Mouse (Mus musculus) monocyte, adult 2 months (primary cell): ENCODE measurements around the gene Cib2.

Source experiments
- DNase-seq, 2 experiments: peaks; one replicate each; pipeline ENCODE4 v3.0.0; 2022; ENCODE audit warnings: low spot score in 2 of 2, low read depth in 1 of 2

Gene Cib2

DNA sequence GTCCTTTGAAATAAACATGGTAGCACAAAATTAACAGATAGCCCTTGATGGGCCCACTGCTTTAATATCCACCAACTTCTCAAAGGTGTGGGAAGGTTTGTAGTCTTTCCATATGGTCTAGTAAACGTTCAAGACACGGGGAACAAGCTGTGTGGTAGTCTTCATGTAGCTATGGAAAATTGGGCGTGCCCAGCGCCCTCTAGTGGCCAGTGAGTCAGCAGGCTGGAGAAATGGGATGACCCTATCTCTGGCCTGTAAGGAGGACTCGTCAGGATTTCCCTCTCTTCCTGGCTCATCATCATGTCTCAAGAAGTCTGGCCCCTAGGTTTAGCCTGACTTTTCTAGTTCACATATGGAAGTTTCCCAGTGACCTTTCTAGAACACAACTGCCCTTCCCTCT lies 12.5 kb downstream of the Cib2 start:
- DNase-seq: peak in 1 of 2 experiments; percentile 21

DNA sequence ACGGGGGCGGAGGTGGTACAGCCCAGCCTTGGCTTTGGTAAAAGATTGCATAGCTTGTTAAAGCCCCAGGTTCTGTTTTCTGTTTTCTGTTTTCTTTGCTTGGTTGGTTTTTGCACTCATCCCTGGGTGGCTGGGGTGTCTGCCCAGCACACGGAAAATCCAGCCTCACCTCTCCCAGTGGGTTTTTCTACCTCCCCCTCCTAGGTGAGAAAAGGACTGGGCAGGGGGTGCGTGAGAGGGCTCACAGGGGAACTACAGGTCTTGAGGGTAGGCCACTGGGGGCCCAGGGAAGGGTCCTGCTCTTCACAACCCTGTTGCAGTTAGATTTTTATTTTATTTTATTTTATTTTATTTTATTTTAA lies 15.1 kb downstream of the Cib2 start:
- no peak for DNase-seq

DNA sequence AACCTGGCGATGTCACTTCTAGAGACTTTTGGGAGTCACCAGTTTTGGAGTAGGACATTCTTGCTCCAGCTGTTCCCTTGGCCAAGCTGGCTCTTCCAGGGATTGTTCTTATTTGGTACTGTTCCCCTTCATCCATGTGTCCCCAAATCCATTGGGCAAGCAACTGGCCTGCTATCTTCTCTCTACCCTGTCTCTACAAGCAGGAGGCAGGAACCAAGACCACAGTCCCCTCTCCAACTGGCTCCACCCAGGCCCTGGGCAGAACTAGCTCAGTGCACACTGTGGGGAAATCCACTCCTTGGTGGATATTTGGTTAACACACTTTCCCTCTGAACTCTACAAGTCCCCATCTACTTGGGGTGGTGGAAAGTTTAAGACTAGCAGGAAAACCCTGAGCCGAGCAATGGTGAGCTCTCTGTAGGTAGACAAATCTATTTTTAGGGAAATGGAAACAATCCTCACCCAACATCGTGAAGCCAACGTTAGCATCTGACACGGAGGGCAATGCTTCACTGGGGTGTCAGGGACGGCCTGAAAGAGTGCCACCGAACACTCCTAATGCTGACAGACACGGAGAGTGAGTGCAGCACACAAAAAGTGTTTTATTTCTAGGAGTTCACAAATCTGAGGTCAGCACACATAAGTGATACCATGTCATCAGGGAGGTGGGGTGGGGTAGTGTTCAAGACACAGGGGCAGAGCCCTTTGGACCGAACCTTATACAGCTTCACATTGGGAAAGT lies 15.6 kb downstream of the Cib2 start:
- DNase-seq: no peak

DNA sequence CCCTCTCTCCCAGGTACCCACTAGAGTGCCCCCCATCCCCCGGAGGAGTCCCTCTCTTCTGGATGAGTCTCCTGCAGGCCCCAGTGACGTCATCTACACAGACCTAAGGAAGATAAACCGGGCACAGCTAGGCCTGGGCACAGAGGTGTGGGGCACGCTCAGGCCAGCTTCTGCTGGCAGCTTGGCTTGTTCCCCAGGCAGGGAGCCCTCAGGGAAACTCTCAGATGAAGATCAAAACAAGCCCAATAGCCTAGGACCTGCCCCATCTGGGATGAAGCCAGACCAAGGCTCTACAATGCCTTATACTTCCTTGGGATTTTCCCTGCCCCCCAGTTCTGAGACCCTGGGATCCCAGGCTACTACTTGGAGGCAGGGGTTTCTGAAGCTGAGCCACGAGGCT lies 19.2 kb downstream of the Cib2 start:
- DNase-seq: no peak

DNA sequence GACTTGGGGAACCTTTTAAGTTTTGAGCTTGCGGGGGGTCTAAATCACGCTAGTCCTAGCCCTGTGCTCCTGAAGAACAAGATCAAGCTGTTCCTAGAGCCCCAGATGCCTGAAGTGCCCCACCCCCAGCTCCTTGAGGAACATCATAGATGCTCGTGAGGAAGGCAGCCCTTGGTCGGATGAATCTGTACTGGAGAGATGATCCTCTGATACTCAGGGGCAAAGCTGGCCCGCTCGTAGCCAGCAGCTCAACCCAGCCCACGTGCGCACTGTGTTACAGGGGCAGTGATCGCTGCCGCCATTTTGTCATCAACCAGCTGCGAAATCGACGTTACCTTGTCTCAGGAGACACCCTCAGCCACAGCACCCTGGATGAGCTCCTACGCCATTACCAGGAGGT lies 21.3 kb downstream of the Cib2 start, which contains the start of gene Sh2d7:
Sh2d7 (plus strand) TSS at position 301 of the 400 bp plus-strand sequence.
- no peak for DNase-seq

DNA sequence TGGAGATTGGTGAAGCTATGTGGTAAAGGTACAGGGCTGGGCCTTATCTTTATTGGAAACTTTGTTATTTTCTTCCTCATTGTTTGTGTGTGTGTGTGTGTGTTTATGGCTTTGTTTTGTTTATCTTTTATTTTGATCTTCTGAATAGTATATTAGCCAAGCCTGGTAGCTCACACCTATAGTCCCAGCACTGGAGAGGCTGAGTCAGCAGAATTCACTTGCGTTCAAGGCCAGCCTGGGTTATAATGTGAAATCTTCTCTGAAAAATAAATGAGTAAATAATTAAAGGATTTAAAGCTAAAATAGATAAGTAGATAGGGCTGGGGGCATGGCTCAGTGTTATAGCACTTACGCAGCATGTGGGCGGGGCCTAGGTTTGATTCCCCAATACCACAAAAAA lies 21.8 kb downstream of the Cib2 start:
- DNase-seq: no peak

DNA sequence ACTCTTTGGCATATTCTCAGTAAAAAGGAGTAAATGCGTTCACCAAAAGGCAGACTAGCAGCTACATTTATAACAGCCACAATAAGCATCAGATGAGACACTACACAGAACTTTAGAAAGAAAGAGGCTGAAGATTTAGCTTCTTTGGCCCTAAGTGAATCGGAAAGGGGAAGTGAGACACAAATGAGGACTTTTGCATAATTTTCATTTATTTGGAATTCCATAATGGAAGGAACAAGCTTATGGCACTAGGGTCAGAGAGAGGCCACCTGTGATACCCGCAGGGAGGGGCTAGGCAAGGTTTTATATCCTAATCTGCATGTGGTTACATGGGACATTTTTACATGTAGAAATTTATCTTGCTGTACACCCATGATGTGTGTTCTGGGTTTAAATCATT lies 22.5 kb downstream of the Cib2 start:
- no peak for DNase-seq

DNA sequence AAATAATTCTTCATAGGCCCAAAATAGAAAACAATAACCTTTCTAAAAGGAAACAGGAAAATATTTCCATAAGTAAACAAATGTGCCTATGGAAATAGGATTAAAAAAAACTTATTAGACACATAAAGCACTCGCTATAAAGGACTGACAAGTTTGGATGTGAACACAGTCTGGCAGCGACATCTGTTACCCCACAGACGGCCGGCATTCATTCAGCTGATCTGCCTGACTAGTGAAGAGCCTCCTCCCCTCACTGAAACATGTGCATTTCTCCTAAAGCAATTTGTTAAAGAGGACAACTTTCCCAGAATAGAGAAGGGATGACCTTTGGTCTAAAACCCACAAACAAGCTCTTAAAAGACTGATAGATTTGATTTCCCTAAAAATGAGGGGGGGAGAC lies 23.0 kb downstream of the Cib2 start:
- DNase-seq: no peak

DNA sequence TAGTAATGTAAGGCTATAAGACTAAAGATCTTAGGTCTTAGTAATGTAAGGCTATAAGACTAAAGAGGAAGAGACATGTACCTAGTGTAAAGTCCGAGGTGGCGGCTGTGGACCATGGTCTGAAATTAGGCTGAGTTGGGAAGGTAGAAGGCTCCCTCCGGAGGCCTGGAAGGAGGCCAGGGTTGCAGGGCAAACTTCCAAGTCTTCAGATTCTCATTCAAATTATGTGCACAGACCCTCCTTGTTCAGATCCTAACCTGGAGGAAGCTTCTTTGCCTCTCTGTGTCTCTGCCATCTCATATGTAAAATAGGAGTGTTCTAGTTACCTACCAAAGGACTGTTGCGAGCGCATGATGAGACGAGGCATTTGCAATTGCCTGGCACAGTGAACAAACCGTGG lies 23.8 kb downstream of the Cib2 start:
- no peak for DNase-seq

DNA sequence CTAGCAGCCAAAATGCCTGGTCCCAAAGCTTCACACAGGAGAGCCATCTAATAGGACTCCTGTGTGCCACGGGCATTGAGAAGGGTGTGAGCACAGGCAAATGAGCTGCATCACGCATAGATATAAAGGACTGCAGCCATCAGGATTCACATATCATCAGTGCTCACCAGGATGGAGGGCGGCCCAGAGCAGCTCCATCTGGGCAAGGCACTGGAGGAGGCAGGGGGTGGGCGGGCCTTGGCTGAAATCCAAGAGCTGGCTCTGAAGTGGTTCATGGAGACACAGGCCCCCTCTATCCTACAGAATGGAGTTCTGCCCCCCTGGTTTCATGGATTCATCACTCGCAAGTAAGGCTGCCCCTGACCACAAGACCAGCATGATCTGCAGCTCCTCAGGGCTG lies 26.0 kb downstream of the Cib2 start:
- no peak for DNase-seq

DNA sequence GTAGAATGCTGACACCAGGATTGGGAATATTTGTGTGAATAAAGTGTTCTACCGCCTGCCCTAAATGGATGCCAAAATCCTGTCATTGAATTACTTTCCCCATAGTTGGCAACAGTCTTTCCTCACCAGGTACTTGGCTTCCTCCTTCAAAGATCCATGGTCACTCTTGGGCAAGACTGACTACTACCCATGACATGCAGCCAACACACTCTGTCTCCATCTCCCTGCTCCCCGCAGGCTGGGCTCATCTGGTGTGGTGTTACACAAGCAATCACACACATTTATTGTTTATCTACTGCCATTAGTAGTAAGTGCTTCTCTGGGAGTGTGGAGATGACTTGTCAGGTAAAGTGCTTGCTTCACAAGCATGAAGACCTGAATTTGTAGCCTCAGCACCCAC lies 27.1 kb downstream of the Cib2 start:
- no peak for DNase-seq

DNA sequence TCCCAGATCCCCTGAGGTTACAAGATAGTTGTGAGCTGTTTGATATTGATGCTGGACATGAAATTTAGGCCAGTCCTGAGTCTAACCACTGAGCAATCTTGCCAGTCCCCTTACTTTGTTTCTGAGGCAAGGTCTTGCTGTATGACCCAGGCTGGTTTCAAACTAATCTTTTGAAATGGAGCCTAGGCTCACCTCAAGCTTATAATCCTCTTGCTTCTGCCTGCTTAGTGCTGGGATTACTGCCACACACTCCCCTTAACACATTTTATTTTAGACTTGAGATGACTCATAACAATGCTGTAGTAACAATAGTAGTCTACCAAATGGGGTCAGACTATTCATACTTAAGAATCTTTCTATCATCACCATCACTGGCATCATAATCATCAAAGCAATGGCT lies 28.6 kb downstream of the Cib2 start:
- DNase-seq: no peak

DNA sequence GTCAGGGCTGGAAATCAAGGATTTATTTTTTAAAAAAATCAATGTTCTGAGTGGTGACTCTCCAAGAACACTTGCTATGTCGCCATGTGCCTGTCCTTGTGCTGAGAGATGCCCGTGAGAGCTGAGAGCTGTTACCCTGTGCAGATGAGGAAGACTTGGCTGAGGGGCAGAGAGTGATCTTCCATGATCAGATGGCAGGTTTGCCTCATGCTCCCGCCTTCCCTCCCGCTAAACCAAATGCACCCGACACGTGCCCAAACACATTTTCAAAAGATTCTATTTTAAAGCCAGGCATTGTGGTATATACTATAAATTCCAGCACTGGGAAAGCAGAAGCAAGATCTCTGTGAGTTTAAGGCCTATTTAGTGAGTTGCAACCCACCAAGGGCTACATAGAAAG lies 29.2 kb downstream of the Cib2 start:
- no peak for DNase-seq

DNA sequence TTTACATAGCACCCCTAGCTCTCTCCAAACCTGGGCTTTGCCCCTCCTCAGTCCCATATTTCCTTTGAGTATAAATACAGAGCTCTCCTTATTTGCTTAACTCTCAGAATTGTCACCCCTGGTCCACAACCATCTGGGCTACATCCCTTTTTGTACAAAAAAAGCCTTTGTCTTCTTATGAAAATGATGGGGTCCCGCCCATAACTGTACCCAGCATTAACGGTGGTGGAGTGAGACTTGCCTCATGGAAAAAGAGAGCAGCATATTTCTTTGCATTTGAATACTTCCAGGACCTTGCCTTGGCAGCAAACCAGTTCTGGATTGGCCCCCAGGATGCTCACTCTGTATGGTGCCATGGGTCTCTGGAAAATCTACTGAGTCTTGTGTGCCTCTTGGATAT lies 30.1 kb downstream of the Cib2 start:
- DNase-seq: no peak

DNA sequence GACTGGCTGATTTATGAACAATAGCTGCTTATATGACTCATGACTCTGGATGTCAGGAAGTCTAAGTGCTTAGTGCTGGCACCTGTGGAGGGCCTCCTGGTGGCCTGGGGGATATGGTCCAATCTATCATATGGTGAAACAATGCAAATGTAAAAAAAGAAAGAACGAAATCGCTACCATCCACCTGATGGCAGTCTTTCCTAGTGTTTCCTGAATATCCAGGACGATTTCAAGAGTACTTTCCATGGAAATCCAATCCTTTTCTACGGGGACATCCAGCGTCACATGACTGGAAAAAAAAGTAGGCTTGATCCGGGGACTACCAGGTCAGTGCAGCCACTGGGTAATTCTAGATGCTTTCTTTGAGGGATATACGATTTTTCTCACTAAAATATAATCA lies 32.3 kb downstream of the Cib2 start:
- DNase-seq: no peak

DNA sequence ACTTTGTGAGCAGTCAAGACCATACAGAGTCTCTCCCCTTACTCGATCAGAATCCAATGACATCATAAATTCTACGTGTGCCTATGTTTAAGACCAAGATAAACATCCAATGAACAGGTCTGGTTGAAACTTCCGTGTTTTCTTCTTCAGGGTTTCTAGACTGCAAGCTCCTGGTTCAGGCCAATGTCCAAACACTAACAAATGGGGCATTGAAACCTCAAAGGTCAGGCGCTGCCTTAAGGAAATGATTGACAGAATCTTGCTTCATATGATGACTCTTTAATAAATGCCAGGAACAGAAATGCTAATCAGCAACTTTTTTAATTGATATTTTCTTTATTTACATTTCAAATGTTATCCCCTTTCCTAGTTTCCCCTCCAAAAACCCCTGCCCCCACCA lies 39.7 kb downstream of the Cib2 start:
- DNase-seq: no peak

DNA sequence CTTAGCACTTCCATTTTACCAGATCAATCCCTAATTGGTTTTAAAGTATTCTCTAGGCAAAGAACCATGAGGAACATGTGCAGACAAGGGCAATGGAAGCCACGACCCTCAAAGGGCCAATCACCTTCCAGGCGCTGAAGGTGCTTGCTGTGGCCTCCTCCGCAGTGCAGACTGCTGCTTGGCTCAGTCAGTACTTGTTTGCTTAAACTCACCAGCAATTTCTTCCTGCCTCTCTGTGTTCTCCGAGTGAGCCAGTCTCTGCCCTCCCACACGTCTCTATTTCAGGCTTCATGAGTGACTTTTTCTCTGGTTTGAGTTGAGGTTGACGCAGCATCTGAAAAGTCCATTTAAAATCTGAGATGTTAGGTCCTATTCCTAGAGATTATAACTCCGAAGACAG lies 41.1 kb downstream of the Cib2 start:
- no peak for DNase-seq

DNA sequence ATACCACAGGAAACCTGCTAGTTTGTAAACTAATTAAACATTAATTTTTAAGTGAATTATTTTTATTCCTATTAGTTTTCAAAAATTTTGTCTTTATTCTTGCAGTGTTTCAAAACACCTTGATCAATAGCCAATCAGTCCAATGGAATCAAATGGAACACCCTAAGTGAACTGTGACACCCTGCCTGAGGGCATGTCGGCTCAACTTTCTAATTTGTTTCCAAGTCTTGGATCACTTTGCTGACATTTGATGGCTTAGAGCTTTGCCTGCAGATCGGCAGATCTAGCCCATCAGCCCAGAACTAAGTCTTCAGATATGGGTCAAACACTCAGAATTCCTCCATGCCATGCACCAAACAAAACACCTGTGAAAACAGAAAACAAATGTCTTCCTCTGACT lies 44.0 kb downstream of the Cib2 start:
- DNase-seq: no peak

DNA sequence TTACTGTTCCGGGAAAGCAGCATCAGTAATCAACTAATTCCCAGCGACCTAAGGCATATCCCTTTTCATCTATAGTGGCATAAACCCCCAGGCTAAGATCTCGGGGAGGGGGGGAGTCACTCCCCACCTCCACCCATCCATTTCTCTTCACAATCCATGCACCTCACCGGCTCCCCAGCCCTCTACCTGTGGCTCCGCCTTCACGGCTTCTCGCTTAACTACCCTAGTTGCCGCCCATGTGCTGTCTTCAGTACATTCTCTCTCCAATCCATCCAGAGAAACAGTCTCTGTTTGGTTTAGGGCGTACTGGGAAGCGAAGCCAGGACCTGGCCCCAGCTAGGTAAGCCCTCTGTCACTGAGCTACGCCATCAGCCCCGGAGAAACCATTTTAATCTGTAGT lies 57.1 kb downstream of the Cib2 start:
- DNase-seq: no peak

DNA sequence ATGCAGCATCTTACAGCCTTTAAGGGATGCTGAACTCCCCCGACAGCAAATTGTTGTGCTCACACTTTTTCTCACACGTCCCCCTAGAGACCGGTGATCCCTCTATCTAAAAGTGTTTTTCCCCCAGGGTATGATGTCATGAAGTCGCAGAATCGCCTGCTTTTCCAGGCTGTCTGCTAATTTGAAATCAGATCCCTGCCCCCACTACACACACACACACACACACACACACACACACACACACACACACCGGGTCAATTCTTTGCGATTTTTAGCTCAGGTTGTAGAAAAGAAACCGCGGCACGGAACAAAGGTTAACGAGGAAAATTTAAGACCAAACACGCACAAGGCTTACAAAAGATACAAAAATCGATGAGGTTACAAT lies 57.9 kb downstream of the Cib2 start:
- DNase-seq: no peak

DNA sequence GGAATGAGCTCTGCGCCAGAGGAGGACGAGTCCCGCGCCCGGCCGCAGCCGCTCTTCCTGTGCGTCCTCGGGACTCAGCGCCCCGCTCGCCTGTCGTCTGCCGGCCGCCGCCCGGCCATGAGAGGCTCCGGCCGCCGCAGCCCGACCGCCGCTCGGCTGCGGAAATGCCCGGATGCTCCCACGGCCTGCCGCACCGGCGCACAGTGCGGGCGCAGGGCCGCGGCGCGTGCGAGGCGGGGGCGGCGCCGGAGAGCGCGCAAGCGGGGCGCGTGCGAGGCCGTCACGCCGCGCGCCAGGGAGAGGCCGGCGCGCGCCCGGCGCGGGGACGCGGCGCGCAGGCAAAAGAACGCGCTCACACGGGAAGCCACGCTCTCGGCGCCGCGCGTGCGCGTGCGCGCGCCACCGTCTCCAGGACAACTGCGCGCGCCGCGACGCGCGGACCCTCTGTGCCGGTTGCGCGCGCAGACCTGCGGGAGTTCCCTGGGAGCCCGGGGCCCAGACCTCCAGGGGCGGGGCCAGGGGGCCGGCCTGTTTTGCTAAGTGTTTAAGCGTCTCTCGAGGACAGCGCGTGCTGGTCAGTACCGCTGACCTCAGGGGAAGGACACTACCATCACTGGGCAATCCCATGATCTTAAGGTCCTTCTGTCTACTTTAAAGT lies 58.4 kb downstream of the Cib2 start, which contains the start of gene Dmxl2:
Dmxl2 (minus strand) TSS at position 174 of the 658 bp plus-strand sequence.
- DNase-seq: peak; percentile 43 to 70

DNA sequence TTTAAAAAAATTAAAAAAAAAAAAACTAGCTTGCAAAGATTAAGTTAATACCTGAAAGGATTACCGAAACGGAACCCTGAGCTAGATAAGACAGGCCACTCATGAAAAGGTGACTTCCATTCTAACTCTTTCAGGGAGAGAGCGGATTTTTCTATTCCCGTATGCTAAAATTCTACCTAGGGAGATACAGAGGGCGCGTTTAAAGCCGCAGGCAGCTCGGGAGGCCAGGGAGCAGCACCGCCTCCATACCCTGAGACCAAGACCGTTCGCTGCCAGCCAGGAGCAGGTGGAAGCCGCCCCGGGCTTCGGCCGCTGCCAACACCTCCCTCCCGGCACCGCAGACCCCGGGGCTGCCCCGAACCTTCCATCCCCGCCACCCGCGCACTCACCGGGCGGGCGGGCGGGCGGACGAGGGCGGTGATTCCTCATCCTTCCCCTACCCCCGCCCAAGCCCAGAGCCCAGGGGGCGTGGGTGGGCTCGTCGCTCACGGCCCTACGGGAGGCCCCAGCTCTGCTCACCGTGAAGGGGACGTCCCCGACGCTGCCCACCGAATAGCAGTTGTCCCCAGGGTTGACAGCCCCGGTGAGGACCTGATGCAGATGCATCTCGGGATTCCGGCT lies 59.1 kb downstream of the Cib2 start:
- no peak for DNase-seq

DNA sequence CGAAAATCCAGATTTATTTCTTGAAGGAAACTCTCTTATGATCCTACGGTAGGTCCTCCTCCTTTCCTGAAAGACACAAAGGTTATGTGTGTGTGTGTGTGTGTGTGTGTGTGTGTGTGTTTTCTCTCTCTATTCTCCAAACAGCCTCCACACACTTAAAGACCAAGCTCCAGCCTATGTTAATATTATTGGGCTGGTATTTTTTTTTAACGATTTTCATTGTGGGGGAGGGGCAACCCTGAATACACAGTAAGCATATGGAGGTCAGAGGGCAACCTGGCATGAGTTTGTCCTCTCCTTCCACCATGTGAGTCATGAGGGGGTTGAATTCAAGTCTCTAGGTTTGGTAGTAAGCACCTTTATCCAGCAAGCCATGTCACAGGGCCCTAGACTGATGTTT lies 60.2 kb downstream of the Cib2 start:
- DNase-seq: no peak
